9 mouse cellular contexts compared by ENCODE assay signal in the genomic region with DNA sequence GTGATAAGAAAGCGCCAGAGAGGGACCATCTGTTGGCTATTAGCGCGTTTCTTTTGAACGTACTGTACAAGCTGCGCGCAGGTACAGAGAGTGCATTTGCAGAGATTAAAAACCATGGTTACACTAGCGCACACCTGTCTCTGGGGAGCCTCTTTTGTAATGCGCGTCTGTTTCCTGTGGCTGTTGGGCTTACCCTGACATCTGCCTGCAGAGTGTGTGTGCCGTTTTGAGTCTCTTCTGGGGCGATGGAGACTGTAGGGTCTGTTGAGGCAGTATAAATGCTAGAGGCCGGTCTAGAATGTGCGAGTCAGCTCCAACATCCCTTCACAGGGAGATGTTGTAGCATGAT. TPM values are rescaled to one million over a fixed set of nuclear protein-coding genes. Genes with fewer than 3 reads are reported as not detected.
DNase-seq lines count a peak whose midpoint lies in the region; ATAC-seq lines count a peak whose summit lies in the region.
"Had no signal": no experiment of that assay in that cellular context is flagged by ENCODE, and none has a peak within 500 bp of the region (broad histone marks: within the 10 kb centered on the region; RNA-seq: fewer than 3 reads in every experiment).

No protein-coding gene starts in this region.

- H3K27ac ChIP-seq in forebrain, embryonic 14.5 days (ENCODE audit: low read depth, low read length), result no peak overlapping the region
- no peak overlapping the region for H3K27ac ChIP-seq in stomach, embryonic 14.5 days (ENCODE audit: low read length)

- no peaks in the 10 kb centered on the region for H3K27me3 ChIP-seq in forebrain, embryonic 14.5 days (replicated peaks; ENCODE audit: control insufficient read depth, insufficient read depth, low read length)
- H3K27me3 ChIP-seq in stomach, embryonic 14.5 days (ENCODE audit: control insufficient read depth, insufficient read depth, low read length), result no peaks in the 10 kb centered on the region
- H3K27me3 ChIP-seq: Patski had no signal

- 43% methylated on average over 13 of the region's 13 CpGs for WGBS in forebrain, embryonic 14.5 days
- WGBS in stomach, embryonic 14.5 days, result 36% methylated on average over 13 of the region's 13 CpGs

- H3K36me3 ChIP-seq in forebrain, embryonic 14.5 days (ENCODE audit: control insufficient read depth, insufficient read depth, low read length), result no peaks in the 10 kb centered on the region
- H3K36me3 ChIP-seq in stomach, embryonic 14.5 days (ENCODE audit: control insufficient read depth, insufficient read depth, low read length), result no peaks in the 10 kb centered on the region

- no peak overlapping the region for H3K9ac ChIP-seq in forebrain, embryonic 14.5 days (ENCODE audit: low read length)
- H3K9ac ChIP-seq in stomach, embryonic 14.5 days (replicated peaks; ENCODE audit: low read depth, low read length), result no peak overlapping the region

- DNase-seq in heart, adult 18-20 months, result peak; percentile 21 to 32
- no peak for DNase-seq in heart, postnatal 4 days
- peak; percentile 11 to 38 for DNase-seq in CD8-positive naive resting alpha-beta T cell, adult 2 months (ENCODE audit: low read depth in 2 of 2, low spot score in 2 of 2)
- DNase-seq in forebrain, embryonic 14.5 days (ENCODE audit: low spot score), result peak; percentile 80
- DNase-seq in layer of hippocampus, postnatal 14 days (ENCODE audit: low spot score in 2 of 2), result peak; percentile 30 to 32
- no peak for DNase-seq in cerebellum, adult 9-11 months
- DNase-seq in urinary bladder, postnatal 14 days (ENCODE audit: low spot score), result no peak

- H3K4me2 ChIP-seq in forebrain, embryonic 14.5 days (ENCODE audit: low read length), result 0 out of 2 replicates have a peak overlapping the region, but pooled peaks have one; percentile 18
- peak overlapping the region; percentile 24; the same call in 1 of the 2 replicates for H3K4me2 ChIP-seq in stomach, embryonic 14.5 days (replicated peaks; ENCODE audit: low read depth, low read length)

- no peak overlapping the region for H3K4me3 ChIP-seq in forebrain, embryonic 14.5 days (ENCODE audit: low read depth, low read length)
- no peak overlapping the region for H3K4me3 ChIP-seq in stomach, embryonic 14.5 days (ENCODE audit: low read depth, low read length)

- no peaks in the 10 kb centered on the region for H3K9me3 ChIP-seq in forebrain, embryonic 14.5 days (replicated peaks; ENCODE audit: control insufficient read depth, low read length)
- no peaks in the 10 kb centered on the region for H3K9me3 ChIP-seq in stomach, embryonic 14.5 days (ENCODE audit: control insufficient read depth, low read depth, low read length)

- H3K4me1 ChIP-seq in forebrain, embryonic 14.5 days (ENCODE audit: control insufficient read depth, insufficient read depth, low read length), result no peaks in the 10 kb centered on the region
- H3K4me1 ChIP-seq in stomach, embryonic 14.5 days (ENCODE audit: control insufficient read depth, insufficient read depth, low read length), result no peaks in the 10 kb centered on the region

- ATAC-seq in forebrain, embryonic 14.5 days, result peak; percentile 86
- ATAC-seq in stomach, embryonic 14.5 days (ENCODE audit: insufficient number of reproducible peaks, insufficient read depth, low FRiP score, low read depth), result peak; percentile 49; the same call in 1 of the 2 replicates

RNA-seq across cellular contexts. Expression of a gene that starts 19.7 kb away (rescaled TPM):
- total RNA-seq in heart, adult 18-20 months (2021), result 1 to 10 TPM; 4.3 to 5.2 TPM
- total RNA-seq in heart, postnatal 4 days (2021), result 10 to 100 TPM in 1 of 2 experiments, 1 to 10 TPM in 1; 9.6 to 13.1 TPM
- 31.6 and 34.7 TPM in 2 replicates for polyA plus RNA-seq in forebrain, embryonic 14.5 days (2014; fragmentation: Nextera tagmentation; extraction: Ambion mirVana)
- 10 to 100 TPM; 11.0 to 13.1 TPM for total RNA-seq in layer of hippocampus, postnatal 14 days (2021)
- 20.7 and 20.9 TPM in 2 replicates for polyA plus RNA-seq in stomach, embryonic 14.5 days (2014; fragmentation: Nextera tagmentation; extraction: Ambion mirVana)

Comparison
In these comparisons a context has a peak if more than half of its experiments do, and no peak if none do; other contexts are left out.
1. DNase-seq: peak in heart, adult 18-20 months (2 of 2), CD8-positive naive resting alpha-beta T cell, adult 2 months (2 of 2), forebrain, embryonic 14.5 days (single experiment) and layer of hippocampus, postnatal 14 days (2 of 2); none in heart, postnatal 4 days (single experiment), cerebellum, adult 9-11 months (single experiment) and urinary bladder, postnatal 14 days (single experiment).